Mouse (Mus musculus): ENCODE data around the gene Atl1. TPM values are rescaled to one million over a fixed set of nuclear protein-coding genes. Genes with fewer than 3 reads are reported as not detected.

The Atl1 gene
- total RNA-seq, 1 experiment from 2014 or later = 2.1 TPM

GRCm38 (mm10) chr12:69923603-69924002 lies 31.2 kb downstream of the Atl1 start:
- no peak for ATAC-seq (replicated peaks; ENCODE audit: insufficient number of reproducible peaks, low FRiP score, low TSS enrichment, poor library complexity, severe bottlenecking)

GRCm38 (mm10) chr12:69924012-69924411 lies 31.6 kb downstream of the Atl1 start:
- peak; percentile 78 for ATAC-seq (replicated peaks; ENCODE audit: insufficient number of reproducible peaks, low FRiP score, low TSS enrichment, poor library complexity, severe bottlenecking)

- ATAC-seq (replicated peaks; ENCODE audit: insufficient number of reproducible peaks, low FRiP score, low TSS enrichment, poor library complexity, severe bottlenecking) = no peak
Measured at GRCm38 (mm10) chr12:69926716-69927115, 34.3 kb downstream of the Atl1 start.

GRCm38 (mm10) chr12:69937731-69938130 lies 45.3 kb downstream of the Atl1 start:
- ATAC-seq (replicated peaks; ENCODE audit: insufficient number of reproducible peaks, low FRiP score, low TSS enrichment, poor library complexity, severe bottlenecking) = no peak

GRCm38 (mm10) chr12:69939291-69939690 lies 46.9 kb downstream of the Atl1 start:
- no peak for ATAC-seq (replicated peaks; ENCODE audit: insufficient number of reproducible peaks, low FRiP score, low TSS enrichment, poor library complexity, severe bottlenecking)

- no peak for ATAC-seq (replicated peaks; ENCODE audit: insufficient number of reproducible peaks, low FRiP score, low TSS enrichment, poor library complexity, severe bottlenecking)
Measured at GRCm38 (mm10) chr12:69941655-69942329, 49.4 kb downstream of the Atl1 start.

- ATAC-seq (replicated peaks; ENCODE audit: insufficient number of reproducible peaks, low FRiP score, low TSS enrichment, poor library complexity, severe bottlenecking) = no peak
Measured at GRCm38 (mm10) chr12:69945861-69946260, 53.4 kb downstream of the Atl1 start.

GRCm38 (mm10) chr12:69947502-69947901 lies 55.1 kb downstream of the Atl1 start:
- no peak for ATAC-seq (replicated peaks; ENCODE audit: insufficient number of reproducible peaks, low FRiP score, low TSS enrichment, poor library complexity, severe bottlenecking)

GRCm38 (mm10) chr12:69957378-69957777 lies 65.0 kb downstream of the Atl1 start:
- ATAC-seq (replicated peaks; ENCODE audit: insufficient number of reproducible peaks, low FRiP score, low TSS enrichment, poor library complexity, severe bottlenecking) = no peak

- ATAC-seq (replicated peaks; ENCODE audit: insufficient number of reproducible peaks, low FRiP score, low TSS enrichment, poor library complexity, severe bottlenecking) = no peak
Measured at GRCm38 (mm10) chr12:69962468-69962867, 70.1 kb downstream of the Atl1 start.

- ATAC-seq (replicated peaks; ENCODE audit: insufficient number of reproducible peaks, low FRiP score, low TSS enrichment, poor library complexity, severe bottlenecking) = no peak
Measured at GRCm38 (mm10) chr12:69963141-69963540, 70.7 kb downstream of the Atl1 start.

GRCm38 (mm10) chr12:69965644-69966043 lies 73.2 kb downstream of the Atl1 start:
- no peak for ATAC-seq (replicated peaks; ENCODE audit: insufficient number of reproducible peaks, low FRiP score, low TSS enrichment, poor library complexity, severe bottlenecking)

GRCm38 (mm10) chr12:69966071-69966470 lies 73.7 kb downstream of the Atl1 start:
- no peak for ATAC-seq (replicated peaks; ENCODE audit: insufficient number of reproducible peaks, low FRiP score, low TSS enrichment, poor library complexity, severe bottlenecking)

- no peak for ATAC-seq (replicated peaks; ENCODE audit: insufficient number of reproducible peaks, low FRiP score, low TSS enrichment, poor library complexity, severe bottlenecking)
Measured at GRCm38 (mm10) chr12:69967112-69967511, 74.7 kb downstream of the Atl1 start.

- ATAC-seq (replicated peaks; ENCODE audit: insufficient number of reproducible peaks, low FRiP score, low TSS enrichment, poor library complexity, severe bottlenecking) = no peak
Measured at GRCm38 (mm10) chr12:69968154-69968553, 75.7 kb downstream of the Atl1 start.

GRCm38 (mm10) chr12:69973666-69974065 lies 81.3 kb downstream of the Atl1 start:
- no peak for ATAC-seq (replicated peaks; ENCODE audit: insufficient number of reproducible peaks, low FRiP score, low TSS enrichment, poor library complexity, severe bottlenecking)

GRCm38 (mm10) chr12:69976688-69977087 lies 84.3 kb downstream of the Atl1 start:
- no peak for ATAC-seq (replicated peaks; ENCODE audit: insufficient number of reproducible peaks, low FRiP score, low TSS enrichment, poor library complexity, severe bottlenecking)

GRCm38 (mm10) chr12:69977376-69977998 lies 85.1 kb downstream of the Atl1 start:
- ATAC-seq (replicated peaks; ENCODE audit: insufficient number of reproducible peaks, low FRiP score, low TSS enrichment, poor library complexity, severe bottlenecking) = no peak

GRCm38 (mm10) chr12:69982874-69983273 lies 90.5 kb downstream of the Atl1 start:
- ATAC-seq (replicated peaks; ENCODE audit: insufficient number of reproducible peaks, low FRiP score, low TSS enrichment, poor library complexity, severe bottlenecking) = no peak

- ATAC-seq (replicated peaks; ENCODE audit: insufficient number of reproducible peaks, low FRiP score, low TSS enrichment, poor library complexity, severe bottlenecking) = no peak
Measured at GRCm38 (mm10) chr12:69985546-69985945, 93.1 kb downstream of the Atl1 start.
